Mouse (Mus musculus): ENCODE measurements around the gene Gm11034.

GRCm38 (mm10) chr8:72192065-72192464, 21.4 kb downstream of the Gm11034 start:
- no peak for TF ChIP-seq CTCF (IDR thresholded peaks at IDR 0.05; ENCODE audit: control insufficient read depth, insufficient read depth, insufficient read length)
- TF ChIP-seq USF1 (IDR thresholded peaks at IDR 0.05; ENCODE audit: low read depth): no peak
- TF ChIP-seq MAX (IDR thresholded peaks at IDR 0.05): no peak
- TF ChIP-seq MYOG (IDR thresholded peaks at IDR 0.05; ENCODE audit: control insufficient read depth, extremely low read depth, insufficient read length): no peak
- no peak for TF ChIP-seq CEBPB (IDR thresholded peaks at IDR 0.05; ENCODE audit: low read depth)

Data from C2C12 (cell line).